Mouse (Mus musculus): ENCODE data around the gene Cdh3.

The Cdh3 gene

DNA sequence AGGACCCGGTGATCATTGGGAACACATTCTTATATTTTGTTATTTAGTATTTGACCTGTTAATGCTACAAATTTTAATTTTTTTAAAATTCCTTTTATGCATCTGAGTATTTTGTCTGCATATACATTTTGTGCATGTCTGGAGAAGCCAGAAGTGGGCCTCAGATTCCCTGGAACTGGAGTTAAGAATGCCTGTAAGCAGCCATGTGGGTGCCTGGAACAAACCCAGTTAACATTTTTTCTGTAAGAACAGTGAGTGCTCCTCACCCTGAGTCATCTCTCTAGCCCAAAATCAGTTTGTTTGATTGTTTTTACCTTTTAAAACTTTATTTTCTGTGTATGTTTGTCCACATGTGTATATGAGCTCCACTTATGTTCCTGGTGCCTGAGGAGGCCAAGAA lies 4.6 kb upstream of the Cdh3 start:
- no peak overlapping the region for H3K4me3 ChIP-seq (replicated peaks; ENCODE audit: low read length)
- TF ChIP-seq NANOG (IDR thresholded peaks at IDR 0.05; ENCODE audit: borderline replicate concordance, low read length) (no peak), POU5F1 (IDR thresholded peaks at IDR 0.05; ENCODE audit: borderline replicate concordance, low read length) (no peak), CTCF (conservative IDR thresholded peaks at IDR 0.05; ENCODE audit: low read length) (no peak)

DNA sequence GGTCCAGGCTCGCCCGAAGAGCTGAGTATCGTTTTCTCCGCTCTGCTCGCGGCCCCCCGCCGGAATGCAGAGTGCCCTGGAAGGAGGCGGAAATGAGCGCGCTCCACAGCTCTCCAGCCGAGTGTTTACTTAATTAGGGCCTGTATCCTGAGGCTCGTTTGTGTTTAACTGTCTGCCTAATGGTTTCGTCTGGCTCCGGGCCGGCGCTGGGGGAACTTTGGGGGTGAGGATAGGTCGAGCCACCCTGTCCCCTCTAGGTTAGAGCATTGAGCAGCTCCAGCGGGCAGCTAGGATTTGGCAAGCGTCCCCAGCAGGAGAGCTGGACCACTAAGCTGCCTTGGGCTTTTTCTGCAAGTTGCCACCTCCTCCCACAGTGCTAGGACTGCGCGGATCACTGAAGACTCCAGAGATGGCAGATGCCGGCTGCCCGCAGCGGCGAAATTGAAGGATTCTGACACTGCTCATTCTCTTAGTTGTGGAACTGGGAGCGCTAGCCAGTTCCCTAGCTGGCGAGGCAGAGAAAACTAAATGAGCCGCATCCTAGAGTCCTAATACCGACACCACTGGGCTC lies 2.8 kb upstream of the Cdh3 start:
- Histone ChIP-seq H3K9me3 (ENCODE audit: low read length) (peaks cover 48% of the 10 kb centered on the region), H3K36me3 (ENCODE audit: insufficient read depth, low read length) (no peaks in the 10 kb centered on the region)

More for the DNA sequence above, 4.6 kb upstream of the Cdh3 start:
- H3K27me3 ChIP-seq (ENCODE audit: insufficient read depth, low read length) = peaks cover 40% of the 10 kb centered on the region
- H3K36me3 ChIP-seq (ENCODE audit: insufficient read depth, low read length) = no peaks in the 10 kb centered on the region
- peaks cover 66% of the 10 kb centered on the region for H3K9me3 ChIP-seq (ENCODE audit: low read length)
- peaks cover 39% of the 10 kb centered on the region for H3K4me1 ChIP-seq (replicated peaks; ENCODE audit: low read depth, low read length)

DNA sequence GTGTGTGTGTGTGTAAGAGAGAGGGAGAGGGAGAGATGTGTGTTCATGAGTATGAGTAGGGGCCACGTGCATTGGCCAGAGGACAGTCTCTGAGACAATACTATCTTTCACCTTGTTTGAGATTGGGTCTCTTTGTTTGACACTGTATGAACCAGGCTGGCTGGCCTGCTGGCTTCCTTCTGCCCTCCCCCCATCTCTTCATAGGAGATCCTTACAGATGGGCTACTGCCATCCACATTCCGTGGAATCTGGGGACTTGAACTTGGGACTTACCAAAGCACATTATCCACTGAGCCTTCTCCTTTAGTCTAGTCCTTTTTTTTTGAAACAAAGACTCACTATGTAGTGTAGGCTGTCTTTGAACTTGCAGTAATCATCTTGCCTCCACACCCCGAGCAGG lies 2.2 kb upstream of the Cdh3 start:
- peaks cover 60% of the 10 kb centered on the region for H3K27me3 ChIP-seq (ENCODE audit: insufficient read depth, low read length)
- H3K4me1 ChIP-seq (replicated peaks; ENCODE audit: low read depth, low read length) = peaks cover 62% of the 10 kb centered on the region
- TF ChIP-seq POU5F1 (IDR thresholded peaks at IDR 0.05; ENCODE audit: borderline replicate concordance, low read length) (no peak), NANOG (IDR thresholded peaks at IDR 0.05; ENCODE audit: borderline replicate concordance, low read length) (no peak), CTCF (conservative IDR thresholded peaks at IDR 0.05; ENCODE audit: low read length) (no peak)
- peaks cover 6% of the 10 kb centered on the region for H3K36me3 ChIP-seq (ENCODE audit: insufficient read depth, low read length)
- H3K4me3 ChIP-seq (replicated peaks; ENCODE audit: low read length) = peak overlapping the region; percentile 65
- peaks cover 44% of the 10 kb centered on the region for H3K9me3 ChIP-seq (ENCODE audit: low read length)

More for the DNA sequence above, 2.8 kb upstream of the Cdh3 start:
- TF ChIP-seq NANOG (IDR thresholded peaks at IDR 0.05; ENCODE audit: borderline replicate concordance, low read length) = peak; percentile 67
- TF ChIP-seq CTCF (conservative IDR thresholded peaks at IDR 0.05; ENCODE audit: low read length) = no peak
- peaks cover 56% of the 10 kb centered on the region for H3K4me1 ChIP-seq (replicated peaks; ENCODE audit: low read depth, low read length)
- peak overlapping the region; percentile 65 for H3K4me3 ChIP-seq (replicated peaks; ENCODE audit: low read length)
- H3K27me3 ChIP-seq (ENCODE audit: insufficient read depth, low read length) = peaks cover 55% of the 10 kb centered on the region

DNA sequence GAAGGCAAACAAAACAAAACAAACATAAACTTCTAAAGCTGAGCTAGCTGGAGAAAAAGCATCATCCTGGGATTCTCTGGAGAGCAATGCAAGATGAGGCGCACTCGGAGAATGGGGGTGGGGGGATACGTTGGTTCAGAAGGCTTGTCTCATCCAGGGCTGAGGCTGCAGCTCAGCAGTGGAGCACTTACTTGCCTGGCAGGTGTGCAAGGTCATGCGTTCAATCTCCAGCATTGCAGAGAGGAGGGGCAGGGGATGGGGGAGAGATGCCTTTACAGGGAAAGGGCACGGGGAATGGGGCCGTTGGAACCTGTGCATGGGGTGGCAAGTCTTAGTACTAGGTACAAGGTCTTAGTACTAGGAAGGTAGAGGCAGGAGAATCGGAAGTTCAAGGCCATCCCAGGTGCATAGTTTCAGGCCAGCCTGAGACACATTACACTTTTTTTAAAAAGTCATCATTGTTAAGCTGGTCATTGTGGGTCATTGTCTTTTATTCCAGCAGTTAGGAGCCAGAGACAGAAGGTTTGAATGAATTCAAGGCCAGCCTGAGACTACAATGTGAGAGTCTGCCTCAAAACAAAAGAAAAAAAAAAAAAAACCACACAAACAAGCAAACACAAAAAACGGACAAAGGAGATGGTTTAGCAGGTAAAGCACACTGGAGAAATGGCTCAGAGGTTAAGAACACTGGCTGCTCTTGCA lies 1.5 kb upstream of the Cdh3 start:
- H3K36me3 ChIP-seq (ENCODE audit: insufficient read depth, low read length) = peaks cover 14% of the 10 kb centered on the region
- peaks cover 36% of the 10 kb centered on the region for H3K9me3 ChIP-seq (ENCODE audit: low read length)
- no peak overlapping the region for H3K4me3 ChIP-seq (replicated peaks; ENCODE audit: low read length)
- peaks cover 60% of the 10 kb centered on the region for H3K27me3 ChIP-seq (ENCODE audit: insufficient read depth, low read length)
- no peak for TF ChIP-seq CTCF (conservative IDR thresholded peaks at IDR 0.05; ENCODE audit: low read length)
- no peak for TF ChIP-seq POU5F1 (IDR thresholded peaks at IDR 0.05; ENCODE audit: borderline replicate concordance, low read length)
- peaks cover 68% of the 10 kb centered on the region for H3K4me1 ChIP-seq (replicated peaks; ENCODE audit: low read depth, low read length)

DNA sequence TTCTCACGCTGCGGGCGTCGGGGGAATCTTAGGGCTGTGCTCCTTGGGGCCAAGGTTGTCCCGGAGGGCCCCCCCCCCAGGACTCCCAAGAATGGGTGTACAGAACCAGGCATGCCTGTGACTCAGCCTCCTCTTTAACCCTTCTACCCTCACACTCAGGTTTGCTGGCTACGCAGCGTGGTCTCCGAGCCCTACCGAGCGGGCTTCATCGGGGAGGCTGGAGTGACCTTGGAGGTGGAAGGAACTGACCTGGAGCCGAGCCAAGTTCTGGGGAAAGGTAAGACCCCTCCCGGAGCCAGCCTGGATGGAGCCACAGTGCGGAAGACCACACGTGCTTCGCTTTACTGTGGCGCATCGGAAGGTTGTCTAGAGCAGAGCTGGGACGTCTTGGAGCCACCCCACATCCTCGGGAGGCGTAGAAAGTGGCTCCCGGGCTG lies 392 bp downstream of the Cdh3 start:
- H3K27me3 ChIP-seq (ENCODE audit: insufficient read depth, low read length) = peaks cover 51% of the 10 kb centered on the region
- no peak for TF ChIP-seq NANOG (IDR thresholded peaks at IDR 0.05; ENCODE audit: borderline replicate concordance, low read length)
- no peak for TF ChIP-seq CTCF (conservative IDR thresholded peaks at IDR 0.05; ENCODE audit: low read length)
- no peak for TF ChIP-seq POU5F1 (IDR thresholded peaks at IDR 0.05; ENCODE audit: borderline replicate concordance, low read length)
- peaks cover 18% of the 10 kb centered on the region for H3K9me3 ChIP-seq (ENCODE audit: low read length)
- H3K4me3 ChIP-seq (replicated peaks; ENCODE audit: low read length) = peak overlapping the region; percentile 82
- peaks cover 84% of the 10 kb centered on the region for H3K4me1 ChIP-seq (replicated peaks; ENCODE audit: low read depth, low read length)
- H3K36me3 ChIP-seq (ENCODE audit: insufficient read depth, low read length) = peaks cover 23% of the 10 kb centered on the region

DNA sequence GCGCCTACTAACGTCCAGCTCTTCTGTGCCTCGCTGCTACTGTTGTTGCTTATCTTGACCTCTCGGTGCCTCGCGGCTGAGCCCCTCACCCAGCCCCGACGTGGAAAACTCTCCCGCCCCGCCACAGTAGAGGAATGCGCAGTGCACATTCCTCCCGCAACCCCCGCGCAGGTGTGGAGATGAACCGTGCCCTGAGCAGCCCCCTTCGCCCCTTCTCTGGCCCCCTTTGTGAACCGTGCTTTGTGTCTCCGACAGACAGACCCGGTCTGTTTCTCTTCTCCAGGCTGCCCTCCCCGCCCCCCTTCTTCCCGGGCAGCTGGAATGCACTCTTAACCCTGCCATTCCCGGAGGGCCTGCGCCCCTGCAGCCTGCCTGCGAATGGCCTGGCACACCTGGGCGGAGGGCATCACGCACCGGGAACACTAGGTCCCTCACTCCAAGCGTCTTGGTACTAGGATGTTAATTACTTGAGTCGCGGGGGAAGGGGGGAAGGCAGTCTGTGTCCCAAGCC lies 895 bp downstream of the Cdh3 start:
- Histone ChIP-seq H3K4me3 (replicated peaks; ENCODE audit: low read length) (peak overlapping the region; percentile 82), H3K27me3 (ENCODE audit: insufficient read depth, low read length) (peaks cover 46% of the 10 kb centered on the region), H3K4me1 (replicated peaks; ENCODE audit: low read depth, low read length) (peaks cover 89% of the 10 kb centered on the region), H3K9me3 (ENCODE audit: low read length) (peaks cover 13% of the 10 kb centered on the region), H3K36me3 (ENCODE audit: insufficient read depth, low read length) (peaks cover 23% of the 10 kb centered on the region)
- TF ChIP-seq NANOG (IDR thresholded peaks at IDR 0.05; ENCODE audit: borderline replicate concordance, low read length) (no peak), POU5F1 (IDR thresholded peaks at IDR 0.05; ENCODE audit: borderline replicate concordance, low read length) (no peak), CTCF (conservative IDR thresholded peaks at IDR 0.05; ENCODE audit: low read length) (no peak)

DNA sequence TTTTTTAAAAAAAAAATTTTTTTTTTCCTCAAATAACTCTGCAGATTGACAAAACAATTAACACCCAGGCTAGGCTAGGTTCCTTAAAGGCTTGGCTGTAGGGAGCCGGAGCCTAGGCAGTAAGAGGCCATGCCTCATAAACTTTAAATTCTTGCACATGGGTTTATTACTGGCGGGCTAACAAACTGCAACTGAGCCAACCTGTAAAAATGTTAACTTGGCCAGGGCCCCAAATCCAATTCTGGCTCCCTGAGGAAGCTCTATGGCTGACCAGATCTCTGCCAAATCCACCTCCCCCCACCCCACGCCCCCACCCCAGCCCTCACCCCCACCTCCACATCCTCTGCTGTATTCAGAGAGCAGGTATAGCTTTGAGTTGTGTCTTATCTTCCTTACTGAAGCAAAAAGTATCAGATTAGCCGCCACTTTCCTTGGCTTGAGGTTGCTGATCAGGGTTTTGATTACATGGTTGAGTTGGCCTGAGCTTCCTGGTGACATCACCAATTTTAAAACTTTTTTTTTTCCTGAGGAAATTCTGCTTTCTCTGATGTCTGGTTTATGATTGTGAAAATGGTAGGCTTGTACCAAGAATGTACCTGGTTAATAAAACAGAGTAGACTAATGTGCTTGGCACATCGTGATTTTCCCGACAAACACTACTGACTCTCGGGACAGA lies 1.9 kb downstream of the Cdh3 start:
- Histone ChIP-seq H3K27me3 (ENCODE audit: insufficient read depth, low read length) (peaks cover 38% of the 10 kb centered on the region), H3K36me3 (ENCODE audit: insufficient read depth, low read length) (peaks cover 26% of the 10 kb centered on the region), H3K9me3 (ENCODE audit: low read length) (peaks cover 5% of the 10 kb centered on the region; the same call in 1 of the 2 replicates), H3K4me3 (replicated peaks; ENCODE audit: low read length) (peak overlapping the region; percentile 82), H3K4me1 (replicated peaks; ENCODE audit: low read depth, low read length) (peaks cover 94% of the 10 kb centered on the region)
- TF ChIP-seq POU5F1 (IDR thresholded peaks at IDR 0.05; ENCODE audit: borderline replicate concordance, low read length) (no peak), CTCF (conservative IDR thresholded peaks at IDR 0.05; ENCODE audit: low read length) (no peak), NANOG (IDR thresholded peaks at IDR 0.05; ENCODE audit: borderline replicate concordance, low read length) (no peak)

DNA sequence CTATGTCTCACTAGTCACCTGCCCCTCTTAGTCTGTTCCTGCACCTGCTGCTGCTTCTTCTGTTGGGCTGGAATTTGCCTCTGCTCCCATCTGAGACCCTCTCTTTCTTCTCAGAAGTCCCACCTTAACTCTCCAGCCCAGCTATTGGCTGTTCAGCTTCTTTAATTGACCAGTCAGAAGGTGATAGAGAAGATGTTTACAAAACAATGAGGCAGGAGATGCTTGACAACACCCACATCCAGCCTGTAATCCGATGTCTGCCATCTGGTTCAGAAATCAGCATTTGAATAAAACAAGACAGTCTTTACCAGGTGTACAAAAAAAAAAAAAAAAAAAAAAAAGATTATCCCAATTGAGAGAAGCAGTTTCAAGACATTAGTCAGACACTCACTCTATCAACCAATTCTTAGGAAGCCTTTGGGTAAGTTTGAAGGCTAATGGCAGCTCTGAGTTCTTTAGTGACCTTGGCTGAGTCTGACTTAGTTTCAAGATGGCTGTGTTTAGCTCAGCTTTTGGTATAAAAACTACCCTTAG lies 5.3 kb downstream of the Cdh3 start:
- H3K27me3 ChIP-seq (ENCODE audit: insufficient read depth, low read length) = peaks cover 20% of the 10 kb centered on the region
- H3K36me3 ChIP-seq (ENCODE audit: insufficient read depth, low read length) = peaks cover 28% of the 10 kb centered on the region
- H3K9me3 ChIP-seq (ENCODE audit: low read length) = no peaks in the 10 kb centered on the region
- TF ChIP-seq POU5F1 (IDR thresholded peaks at IDR 0.05; ENCODE audit: borderline replicate concordance, low read length) (0 out of 2 replicates have a peak, but pooled peaks have one; percentile 23), NANOG (IDR thresholded peaks at IDR 0.05; ENCODE audit: borderline replicate concordance, low read length) (peak; percentile 54; the same call in 1 of the 2 replicates), CTCF (conservative IDR thresholded peaks at IDR 0.05; ENCODE audit: low read length) (no peak)
- H3K4me3 ChIP-seq (replicated peaks; ENCODE audit: low read length) = no peak overlapping the region
- H3K4me1 ChIP-seq (replicated peaks; ENCODE audit: low read depth, low read length) = peaks cover 95% of the 10 kb centered on the region
